Mouse (Mus musculus): ENCODE measurements around the gene Itih4.
A peak's percentile ranks its signal among the peaks of the same experiment; 100 is the strongest.

Itih4 gene

DNA sequence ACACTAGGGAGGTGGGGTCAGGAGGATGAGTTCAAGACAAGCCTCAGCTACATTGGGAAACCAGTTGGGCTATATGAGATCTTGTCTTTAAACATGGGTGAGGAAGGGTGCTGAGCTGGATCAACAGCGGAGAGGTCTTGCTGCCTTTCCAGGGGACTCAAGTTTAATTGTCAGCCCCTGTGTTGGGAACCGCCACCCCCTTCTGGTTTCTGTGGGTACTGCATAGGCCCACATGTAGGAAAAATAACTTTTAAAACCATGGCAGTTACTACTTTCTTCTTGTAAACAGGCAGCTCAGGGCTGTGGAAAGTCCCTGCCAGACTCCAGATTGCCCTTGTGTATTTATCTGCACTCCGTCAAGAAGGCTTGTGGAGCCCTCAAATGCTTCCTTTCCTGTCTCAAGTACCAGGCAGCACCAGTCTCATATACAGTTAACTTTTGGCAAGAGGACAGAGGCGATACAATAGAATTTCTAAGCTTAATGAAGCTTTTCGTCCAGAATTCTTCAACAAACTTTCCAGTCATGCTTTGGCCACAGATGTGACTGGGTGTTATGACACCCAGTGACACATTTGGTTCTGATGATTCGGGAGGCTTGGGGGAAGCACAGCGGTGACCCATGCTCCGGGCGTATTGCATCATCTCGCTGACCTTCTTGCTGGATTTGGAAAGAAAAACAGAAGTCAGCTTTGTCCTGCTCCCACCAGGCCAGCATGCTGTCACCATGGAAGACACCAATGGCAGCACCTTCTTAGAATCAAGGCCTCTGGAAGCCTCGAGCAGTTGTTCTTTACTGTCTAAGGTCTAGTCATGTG, 57.8 kb downstream of the Itih4 start:
- DNase-seq (ENCODE audit: low read depth) = peak; percentile 51

DNA sequence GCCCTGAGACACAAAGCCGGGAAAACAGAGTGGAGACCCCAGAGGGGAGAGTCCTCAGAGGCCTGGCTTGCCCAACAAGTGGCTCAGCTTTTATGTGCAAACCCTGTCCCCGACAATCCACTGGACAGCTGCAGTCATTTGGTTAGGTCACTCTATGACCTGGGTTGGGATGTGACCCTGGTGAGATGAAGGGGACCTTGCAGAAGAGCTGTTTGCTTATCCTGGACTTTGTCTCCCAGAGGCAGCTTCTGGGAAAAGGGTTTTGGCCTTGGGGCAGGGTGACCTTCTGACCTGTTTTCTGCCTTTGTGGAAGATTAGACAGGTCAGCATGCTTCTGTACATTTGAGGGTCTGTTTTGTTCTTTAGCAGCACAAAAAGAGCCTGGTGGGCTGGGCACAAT, 58.5 kb downstream of the Itih4 start:
- DNase-seq (ENCODE audit: low read depth) = no peak

- no peak for DNase-seq (ENCODE audit: low read depth)
Measured at GRCm38 (mm10) chr14:30949986-30950385, 63.7 kb downstream of the Itih4 start.

DNA sequence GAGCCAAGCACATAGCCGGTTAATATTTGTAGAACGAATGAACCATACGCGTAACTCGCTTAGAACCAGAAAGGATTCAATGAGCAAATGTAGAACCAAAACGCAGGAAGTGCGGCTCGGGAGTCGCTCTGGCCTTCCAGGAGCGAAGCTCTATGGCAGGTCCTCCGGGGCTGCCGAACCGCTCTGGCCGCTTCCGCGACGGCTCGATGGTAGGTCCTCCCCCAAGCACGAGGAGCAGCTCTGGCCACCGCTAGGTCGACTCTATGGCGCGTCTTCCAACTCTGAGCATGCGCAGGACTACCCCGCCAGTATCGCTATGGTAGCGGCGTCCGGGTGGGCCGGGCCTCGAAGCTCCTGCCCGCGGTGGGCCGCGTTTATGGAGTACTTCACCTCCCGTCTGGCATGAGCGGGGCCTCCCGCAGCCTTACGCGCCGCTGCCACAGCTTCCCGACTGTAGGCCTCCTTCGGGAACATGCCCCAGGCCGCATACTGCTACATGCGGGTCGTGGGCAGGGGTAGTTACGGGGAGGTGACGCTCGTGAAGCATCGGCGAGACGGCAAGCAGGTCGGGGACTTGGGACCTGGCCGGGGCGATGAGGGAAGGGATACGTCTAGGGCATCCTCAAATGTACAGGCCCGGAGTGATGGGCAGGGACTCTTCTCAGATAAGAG, 65.0 kb downstream of the Itih4 start, which contains the start of gene Nek4:
Nek4 (plus strand) TSS at position 224 of the 672 bp plus-strand sequence.
- peak; percentile 89 for DNase-seq (ENCODE audit: low read depth)
